Mouse (Mus musculus) midbrain, embryonic 16.5 days (tissue): ENCODE results near the gene Pdcd6. TPM values are rescaled to one million over a fixed set of nuclear protein-coding genes. Genes with fewer than 3 reads are reported as not detected.

Experiments
- ATAC-seq: fragments of 200-750 bp; cut with Nextera tagmentation; 2 replicates; pipeline ENCODE4 v1.8.0; 2017; ENCODE audit warnings: moderate TSS enrichment
- H3K27ac ChIP-seq: fragments of 300-500 bp; sonication (generic); 2 replicates; pipeline ENCODE4 v1.5.1; 2014; ENCODE audit warnings: mild to moderate bottlenecking, low read length, mixed read lengths
- H3K27me3 ChIP-seq: fragments of 300-500 bp; sonication (generic); 2 replicates; pipeline ENCODE4 v1.6.1; 2014; ENCODE audit warnings: low read depth, low read length, mixed read lengths; ENCODE audit not compliant: control insufficient read depth, insufficient read depth
- H3K36me3 ChIP-seq: fragments of 300-500 bp; sonication (generic); 2 replicates; pipeline ENCODE4 v1.6.1; 2014; ENCODE audit warnings: mild to moderate bottlenecking, low read length, moderate library complexity, mixed read lengths; ENCODE audit not compliant: control insufficient read depth, insufficient read depth
- H3K4me1 ChIP-seq: fragments of 300-500 bp; sonication (generic); 2 replicates; pipeline ENCODE4 v1.6.1; 2014; ENCODE audit warnings: mild to moderate bottlenecking, low read length, mixed read lengths; ENCODE audit not compliant: control insufficient read depth, insufficient read depth
- H3K4me2 ChIP-seq: fragments of 300-500 bp; sonication (generic); 2 replicates; pipeline ENCODE4 v1.6.1; 2014; ENCODE audit warnings: mild to moderate bottlenecking, low read length, mixed read lengths
- H3K4me3 ChIP-seq: fragments of 300-500 bp; sonication (generic); 2 replicates; pipeline ENCODE4 v1.5.1; 2014; ENCODE audit warnings: low read depth, mild to moderate bottlenecking, low read length, moderate library complexity, mixed read lengths
- H3K9ac ChIP-seq: fragments of 300-500 bp; sonication (generic); 2 replicates; pipeline ENCODE4 v1.6.1; 2014; ENCODE audit warnings: low read depth, low read length, mixed read lengths
- H3K9me3 ChIP-seq: fragments of 300-500 bp; sonication (generic); replicated peaks from 2 replicates; pipeline ENCODE4 v1.6.1; 2014; ENCODE audit warnings: mild to moderate bottlenecking, low read length, mixed read lengths; ENCODE audit not compliant: control insufficient read depth, poor library complexity, severe bottlenecking
- WGBS: fragments of 180-500 bp; shearing (Covaris S2); extraction: QIAGEN DNeasy Blood & Tissue Kit; methylation state at CpG from one replicate; pipeline ENCODE4 v1.1.7; 2014; 5-methylcytosine and 5-hydroxymethylcytosine counted together
- polyA plus RNA-seq: library from polyadenylated mRNA; unstranded; fragments of >200 nt; fragmentation: Nextera tagmentation; extraction: Ambion mirVana; gene quantifications from 2 replicates; pipeline ENCODE4 v1.2.1, GENCODE M21; 2015

The Pdcd6 gene
- polyA plus RNA-seq, 1 experiment from 2014 or later, result 110 TPM

DNA sequence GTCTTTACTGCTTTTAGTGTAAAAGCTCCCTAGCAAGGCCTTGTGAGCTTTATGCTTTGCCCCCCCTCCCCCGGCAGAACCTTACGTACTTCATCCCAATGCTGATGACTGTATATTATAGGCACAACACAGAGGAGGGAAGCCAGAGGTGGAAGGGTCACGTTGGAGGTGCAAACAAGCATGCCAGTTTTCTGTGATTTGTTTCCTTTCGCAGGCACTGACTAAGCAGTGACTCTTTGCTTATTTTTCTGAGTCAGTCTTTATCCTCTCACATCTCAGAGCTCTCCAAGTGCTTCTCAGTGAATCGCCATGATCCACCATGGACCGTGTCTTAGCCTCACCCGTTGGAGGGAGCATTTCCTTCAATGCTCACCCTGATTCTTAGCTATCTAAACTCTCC, 21.0 kb downstream of the Pdcd6 start:
- Histone ChIP-seq H3K4me3 (no peak overlapping the region), H3K4me2 (no peak overlapping the region), H3K4me1 (no peaks in the 10 kb centered on the region; the same call in 1 of the 2 replicates), H3K27me3 (peaks cover 12% of the 10 kb centered on the region), H3K36me3 (no peaks in the 10 kb centered on the region), H3K27ac (no peak overlapping the region), H3K9me3 (no peaks in the 10 kb centered on the region), H3K9ac (no peak overlapping the region)
- WGBS, result 80% methylated on average over 7 of the region's 7 CpGs
- ATAC-seq, result no peak

- no peaks in the 10 kb centered on the region; the same call in 1 of the 2 replicates for H3K4me1 ChIP-seq
- peaks cover 12% of the 10 kb centered on the region for H3K27me3 ChIP-seq
- WGBS, result 1% methylated on average over 27 of the region's 27 CpGs
- peak within 1 kb of the TSS; percentile 46; the same call in 1 of the 2 replicates for H3K9ac ChIP-seq
- no peak within 1 kb of the TSS for H3K27ac ChIP-seq
- peak within 1 kb of the TSS; percentile 27 for H3K4me3 ChIP-seq
- H3K9me3 ChIP-seq, result no peaks in the 10 kb centered on the region
- ATAC-seq, result no peak
- no peaks in the 10 kb centered on the region for H3K36me3 ChIP-seq
- peak within 1 kb of the TSS; percentile 64 for H3K4me2 ChIP-seq
Measured at GRCm38 (mm10) chr13:74292167-74292566, 25.2 kb downstream of the Pdcd6 start, which contains the start of gene Ahrr. TSS of gene Ahrr (minus strand) at chr13:74292331.

- Histone ChIP-seq H3K4me1 (no peaks in the 10 kb centered on the region; the same call in 1 of the 2 replicates), H3K4me2 (no peak overlapping the region), H3K9me3 (no peaks in the 10 kb centered on the region), H3K4me3 (no peak overlapping the region), H3K9ac (no peak overlapping the region), H3K27me3 (peaks cover 12% of the 10 kb centered on the region), H3K36me3 (no peaks in the 10 kb centered on the region), H3K27ac (no peak overlapping the region)
- WGBS, result 82% methylated on average over 5 of the region's 5 CpGs
- ATAC-seq, result no peak
Measured at GRCm38 (mm10) chr13:74289646-74290045, 27.7 kb downstream of the Pdcd6 start.

GRCm38 (mm10) chr13:74282299-74282698, 35.1 kb downstream of the Pdcd6 start:
- no peaks in the 10 kb centered on the region for H3K27me3 ChIP-seq
- no peak for ATAC-seq
- WGBS, result 76% methylated on average over 2 of the region's 2 CpGs

DNA sequence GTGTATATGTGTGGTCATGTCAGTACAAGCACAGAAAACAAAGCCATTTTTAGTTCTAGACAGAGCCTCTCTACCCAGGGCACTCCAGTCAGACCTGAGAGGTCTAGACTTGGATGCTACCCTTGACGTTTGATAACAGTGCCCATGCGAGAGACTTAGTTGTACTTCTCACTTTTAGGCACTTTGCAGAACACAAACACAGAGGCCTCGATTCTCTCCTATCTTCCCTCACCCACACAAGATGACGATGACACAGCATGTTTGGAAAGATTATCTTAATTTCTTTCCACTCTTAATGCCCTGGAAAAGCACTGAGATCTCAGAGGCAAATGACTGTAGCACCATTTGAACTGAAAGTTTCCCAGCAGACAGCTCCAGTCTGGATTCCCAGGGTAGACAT, 41.7 kb downstream of the Pdcd6 start:
- H3K9me3 ChIP-seq, result no peaks in the 10 kb centered on the region
- no peak overlapping the region for H3K4me2 ChIP-seq
- no peaks in the 10 kb centered on the region for H3K4me1 ChIP-seq
- no peak overlapping the region for H3K27ac ChIP-seq
- no peaks in the 10 kb centered on the region for H3K36me3 ChIP-seq
- WGBS, result 81% methylated on average over 4 of the region's 4 CpGs
- H3K27me3 ChIP-seq, result no peaks in the 10 kb centered on the region
- H3K9ac ChIP-seq, result no peak overlapping the region
- no peak overlapping the region for H3K4me3 ChIP-seq
- ATAC-seq, result no peak

More at GRCm38 (mm10) chr13:74282299-74282698, 35.1 kb downstream of the Pdcd6 start:
- no peak overlapping the region for H3K9ac ChIP-seq
- H3K4me3 ChIP-seq, result no peak overlapping the region
- no peaks in the 10 kb centered on the region for H3K9me3 ChIP-seq
- H3K4me1 ChIP-seq, result no peaks in the 10 kb centered on the region
- H3K36me3 ChIP-seq, result no peaks in the 10 kb centered on the region
- no peak overlapping the region for H3K27ac ChIP-seq
- no peak overlapping the region for H3K4me2 ChIP-seq

DNA sequence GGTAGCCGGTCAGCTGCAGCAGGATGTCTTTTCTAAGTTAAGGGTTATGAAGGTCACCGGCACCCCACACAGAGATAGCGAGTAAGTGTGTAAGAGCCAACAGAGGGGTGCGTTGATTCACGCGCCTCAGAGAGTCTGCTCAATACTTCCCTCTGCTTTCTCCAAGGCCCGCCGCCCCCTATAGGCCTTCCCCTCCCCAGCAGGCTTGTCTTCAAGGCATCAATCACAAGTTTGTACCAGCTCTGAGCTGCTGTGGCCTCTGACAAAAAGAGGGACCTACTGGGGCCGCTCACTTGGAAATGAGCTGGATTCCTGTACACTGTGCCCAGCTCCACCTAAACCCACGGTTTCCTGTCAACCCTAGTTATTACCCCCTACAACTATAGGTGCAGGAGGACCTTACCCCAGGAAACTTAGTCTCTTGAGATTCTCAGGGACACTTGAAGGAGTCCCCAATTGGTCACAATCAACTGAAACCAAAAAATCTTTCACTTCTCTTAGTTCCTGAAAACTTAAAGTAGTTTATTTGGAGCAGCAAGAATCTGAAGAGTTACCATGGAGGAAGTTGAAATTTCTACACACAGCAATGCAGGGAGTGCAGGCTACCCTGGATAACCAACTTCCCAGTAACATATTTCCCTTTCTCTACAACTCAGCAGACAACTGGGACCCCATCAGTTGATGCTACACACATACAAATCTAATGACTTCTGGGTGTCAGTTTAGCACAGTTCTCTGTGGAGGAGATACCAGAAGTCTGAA, 57.0 kb downstream of the Pdcd6 start:
- no peaks in the 10 kb centered on the region for H3K9me3 ChIP-seq
- WGBS, result 2% methylated on average over 10 of the region's 10 CpGs
- peak overlapping the region; percentile 95 for H3K4me2 ChIP-seq
- H3K4me3 ChIP-seq, result peak overlapping the region; percentile 55
- peak; percentile 95 for ATAC-seq
- H3K36me3 ChIP-seq, result no peaks in the 10 kb centered on the region
- H3K4me1 ChIP-seq, result no peaks in the 10 kb centered on the region
- H3K27ac ChIP-seq, result no peak overlapping the region
- peak overlapping the region; percentile 82 for H3K9ac ChIP-seq
- H3K27me3 ChIP-seq, result no peaks in the 10 kb centered on the region

GRCm38 (mm10) chr13:74259460-74260230, 57.7 kb downstream of the Pdcd6 start:
- WGBS, result 4% methylated on average over 35 of the region's 35 CpGs
- no peaks in the 10 kb centered on the region for H3K9me3 ChIP-seq
- peak; percentile 89 for ATAC-seq

More at GRCm38 (mm10) chr13:74259460-74260230, 57.7 kb downstream of the Pdcd6 start:
- Histone ChIP-seq H3K27ac (no peak overlapping the region), H3K36me3 (no peaks in the 10 kb centered on the region), H3K4me2 (peak overlapping the region; percentile 95), H3K9ac (peak overlapping the region; percentile 82), H3K4me1 (no peaks in the 10 kb centered on the region), H3K27me3 (no peaks in the 10 kb centered on the region), H3K4me3 (peak overlapping the region; percentile 55)
